Comparison of ENCODE assay signal across 8 mouse cellular contexts in the genomic region with DNA sequence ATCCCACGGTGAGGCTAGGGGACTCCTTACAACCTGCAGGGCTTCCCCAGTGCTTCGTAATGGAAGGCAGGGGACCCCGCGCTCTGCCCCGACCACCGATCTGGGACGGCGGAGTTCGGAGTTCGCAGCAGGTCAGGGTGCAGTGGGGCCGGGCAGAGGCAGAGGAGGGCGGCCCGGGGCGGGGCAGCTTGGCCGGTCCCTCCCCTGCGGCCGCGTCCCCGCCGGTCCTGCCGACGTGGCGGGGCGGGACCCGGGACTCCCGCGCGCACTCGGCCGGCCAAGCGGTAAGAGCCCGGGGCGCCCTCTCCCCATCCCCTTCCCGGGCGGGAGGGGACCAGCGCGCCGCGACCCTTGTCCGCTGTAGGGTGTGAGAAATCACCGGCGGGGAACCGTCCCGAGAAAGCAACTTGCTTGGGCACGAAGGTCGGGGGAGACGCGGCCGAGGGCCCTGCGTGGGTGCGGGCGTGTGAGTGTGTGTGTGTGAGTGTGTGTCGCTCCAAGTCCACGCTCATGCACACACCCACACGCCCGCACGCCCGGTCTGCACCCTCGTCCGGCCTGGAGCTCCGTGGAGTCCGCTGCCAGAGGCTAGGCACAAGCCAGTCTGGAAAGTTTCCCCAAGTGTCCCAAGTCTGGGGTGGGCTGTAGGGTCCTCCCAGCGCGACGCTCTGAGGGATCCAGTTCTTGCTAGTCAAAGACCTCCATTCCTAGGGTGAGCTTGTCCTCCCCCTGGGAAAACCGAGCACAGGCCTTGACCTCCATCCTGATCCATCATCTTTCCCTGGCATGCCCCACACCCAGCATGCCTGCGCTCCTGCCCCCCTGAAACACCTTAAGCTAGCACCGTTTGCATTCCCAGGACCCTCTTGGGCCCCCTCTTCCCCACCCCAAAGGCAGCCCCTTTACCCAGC. TPM values are rescaled to one million over a fixed set of nuclear protein-coding genes. Genes with fewer than 3 reads are reported as not detected.
DNase-seq lines count a peak whose midpoint lies in the region; ATAC-seq and TF ChIP-seq lines count a peak whose summit lies in the region.

TSS of gene Fam114a1 (plus strand) at position 211 of the 911 bp plus-strand sequence.

- no peak for TF ChIP-seq CTCF in heart, postnatal 0 days (IDR thresholded peaks at IDR 0.05; ENCODE audit: low read depth)

- peak within 1 kb of the TSS; percentile 83 for H3K4me3 ChIP-seq in heart, postnatal 0 days (ENCODE audit: low read depth, low read length)

- peak within 1 kb of the TSS; percentile 90 for H3K4me2 ChIP-seq in heart, postnatal 0 days (ENCODE audit: low read depth, low read length)

- no peaks in the 10 kb centered on the region; the same call in 1 of the 2 replicates for H3K4me1 ChIP-seq in heart, postnatal 0 days (ENCODE audit: control insufficient read depth, insufficient read depth)

- peak; percentile 52 for DNase-seq in CD4-positive, CD25-positive, alpha-beta regulatory T cell, adult 2 months (ENCODE audit: low read depth, low spot score)
- DNase-seq in adrenal gland, adult 8-10 months: peak; percentile 67
- peak; percentile 40 for DNase-seq in fibroblast of lung, adult 2 months (ENCODE audit: low read depth)
- DNase-seq in heart, postnatal 0 days (ENCODE audit: low spot score): peak; percentile 78
- peak; percentile 82 to 91 for DNase-seq in kidney, postnatal 25 days
- DNase-seq in lung, postnatal 25 days (ENCODE audit: low spot score): peak; percentile 74
- peak; percentile 87 for DNase-seq in ovary, postnatal 36 days (ENCODE audit: low spot score)
- DNase-seq in thymus, postnatal 4 days: peak; percentile 56

- H3K9ac ChIP-seq in heart, postnatal 0 days (replicated peaks; ENCODE audit: low read depth, low read length): peak within 1 kb of the TSS; percentile 85

- WGBS in heart, postnatal 0 days: 1% methylated on average over 62 of the region's 68 CpGs

- TF ChIP-seq EP300 in heart, postnatal 0 days (IDR thresholded peaks at IDR 0.05; ENCODE audit: low read depth): no peak

- ATAC-seq in heart, postnatal 0 days (ENCODE audit: insufficient read depth, low read depth): peak; percentile 91

- H3K36me3 ChIP-seq in heart, postnatal 0 days (replicated peaks; ENCODE audit: control insufficient read depth, insufficient read depth, low read length): no peaks in the 10 kb centered on the region

- H3K27me3 ChIP-seq in heart, postnatal 0 days (ENCODE audit: control insufficient read depth, insufficient read depth, low read length): no peaks in the 10 kb centered on the region

- peak within 1 kb of the TSS; percentile 73 for H3K27ac ChIP-seq in heart, postnatal 0 days (ENCODE audit: low read depth)

- no peaks in the 10 kb centered on the region for H3K9me3 ChIP-seq in heart, postnatal 0 days (replicated peaks; ENCODE audit: control insufficient read depth, low read length)

RNA-seq across cellular contexts. Expression of gene Fam114a1, which starts in this region (rescaled TPM):
- 10 to 100 TPM; 28.0 to 39.6 (median 29.0) TPM for total RNA-seq in adrenal gland, adult 8-10 months (2022)
- total RNA-seq in heart, postnatal 0 days (2014; rRNA removed; ENCODE audit: low replicate concordance): 22.7 and 45.2 TPM in 2 replicates
- polyA plus RNA-seq in heart, postnatal 0 days (2015; fragmentation: Nextera tagmentation; extraction: Ambion mirVana): 22.7 and 23.5 TPM in 2 replicates

Comparison
In these comparisons a context has a peak if more than half of its experiments do, and no peak if none do; other contexts are left out.
1. Peak in every context shown above with its lines: DNase-seq, ATAC-seq, H3K4me3 ChIP-seq and H3K27ac ChIP-seq.